Mouse (Mus musculus) lung, postnatal 0 days (tissue): ENCODE results near the gene Bcas1.

Experiments
- CTCF ChIP-seq: IDR thresholded peaks from 2 replicates; pipeline ENCODE4 v1.5.1; 2016; ENCODE audit warnings: antibody characterized with exemption, mild to moderate bottlenecking
- EP300 ChIP-seq: IDR thresholded peaks from 2 replicates; pipeline ENCODE4 v1.6.1; 2016; ENCODE audit warnings: antibody characterized with exemption, mild to moderate bottlenecking, control low read depth

DNA sequence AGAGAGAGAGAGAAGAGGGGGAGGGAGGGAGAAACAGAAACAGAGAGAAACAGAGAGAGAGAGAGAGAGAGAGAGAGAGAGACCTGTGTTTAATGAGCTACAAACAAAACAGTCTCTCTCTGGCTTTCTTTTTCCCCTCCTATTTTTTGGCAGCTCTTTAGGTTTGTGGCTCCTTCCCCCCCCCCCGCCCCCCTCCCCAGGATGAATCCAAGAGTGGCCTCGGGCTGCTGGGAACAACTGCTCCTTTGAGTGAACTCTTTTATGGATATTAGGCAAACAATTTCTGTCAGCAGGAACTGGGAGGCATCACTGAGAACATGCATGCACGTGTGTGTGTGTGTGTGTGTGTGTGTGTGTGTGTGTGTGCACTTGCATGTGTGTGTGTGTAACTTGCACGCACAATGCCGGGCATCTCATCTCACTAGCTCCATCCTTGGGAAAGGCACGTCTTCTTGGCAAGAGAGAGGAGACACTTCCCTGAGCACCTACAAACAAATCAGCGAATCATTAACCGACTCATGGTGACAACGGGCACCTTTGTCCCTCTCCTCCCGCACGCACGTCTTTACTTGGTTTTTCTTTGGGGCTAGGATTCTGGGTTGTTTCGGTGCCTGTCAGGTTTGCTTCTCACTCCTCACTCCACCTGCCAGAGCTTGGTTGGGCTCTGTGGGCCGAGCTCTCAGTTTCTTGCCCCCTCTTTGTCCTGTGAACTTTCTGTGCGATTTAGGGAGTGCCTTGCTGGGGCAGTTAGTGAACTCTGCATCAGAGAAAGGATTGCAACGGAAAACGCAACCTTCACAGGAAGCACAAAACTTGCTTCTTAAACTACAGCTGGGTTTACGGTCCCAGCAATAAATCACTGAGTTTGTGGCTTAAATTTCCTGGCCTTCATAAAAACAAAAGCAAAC is 82.9 kb downstream of the Bcas1 start:
- TF ChIP-seq CTCF (no peak), EP300 (no peak)
